Mouse (Mus musculus): ENCODE measurements around the gene Tnrc6b.

DNA sequence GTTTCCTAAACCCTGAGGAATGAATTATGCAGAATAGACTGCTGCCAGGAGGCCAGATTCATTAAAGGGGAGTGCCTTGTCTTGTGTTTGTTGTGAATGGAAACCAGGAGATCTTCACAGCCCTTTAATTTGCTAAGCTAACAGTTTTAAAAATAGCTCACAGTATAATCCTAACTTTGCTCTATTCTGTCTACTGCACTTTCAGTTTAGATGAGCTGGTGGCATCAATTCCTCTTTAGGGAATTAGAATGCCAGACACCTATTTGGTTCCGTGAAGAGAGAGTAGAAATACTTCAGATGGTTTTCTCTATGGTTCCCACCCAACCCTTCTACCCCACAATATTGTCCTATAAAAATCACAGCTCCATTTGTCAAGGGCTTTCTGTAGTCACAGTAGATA is 74.6 kb downstream of the Tnrc6b start:
- TF ChIP-seq POLR2A (IDR thresholded peaks at IDR 0.05; ENCODE audit: insufficient read depth, low read length) (no peak), CTCF (IDR thresholded peaks at IDR 0.05; ENCODE audit: low read depth, low read length) (no peak), EP300 (IDR thresholded peaks at IDR 0.05; ENCODE audit: insufficient read depth, low read depth, low read length) (no peak)

Data from ES-Bruce4 (cell line).